Mouse (Mus musculus) spleen, postnatal 10 days (tissue): ENCODE measurements around the gene Eng.

Experiments used
- DNase-seq, 2 experiments: peaks; one replicate each; pipeline ENCODE4 v3.0.0; 2021 to 2022; ENCODE audit warnings: low spot score in 2 of 2

Eng gene

GRCm38 (mm10) chr2:32644083-32644482 lies 2.3 kb upstream of the Eng start:
- DNase-seq = no peak

- no peak for DNase-seq
Measured at GRCm38 (mm10) chr2:32644799-32645475, 1.5 kb upstream of the Eng start.

GRCm38 (mm10) chr2:32645647-32646046 lies 748 bp upstream of the Eng start:
- no peak for DNase-seq

- DNase-seq = no peak
Measured at GRCm38 (mm10) chr2:32647366-32647765, 971 bp downstream of the Eng start.

GRCm38 (mm10) chr2:32653764-32654163 lies 7.4 kb downstream of the Eng start:
- DNase-seq = no peak

- no peak for DNase-seq
Measured at GRCm38 (mm10) chr2:32654743-32655393, 8.5 kb downstream of the Eng start.

GRCm38 (mm10) chr2:32655394-32655744 lies 9.0 kb downstream of the Eng start:
- no peak for DNase-seq

GRCm38 (mm10) chr2:32655826-32656225 lies 9.4 kb downstream of the Eng start:
- DNase-seq = no peak

GRCm38 (mm10) chr2:32658873-32659272 lies 12.5 kb downstream of the Eng start:
- DNase-seq = no peak

- DNase-seq = no peak
Measured at GRCm38 (mm10) chr2:32661509-32662107, 15.2 kb downstream of the Eng start.

- DNase-seq = no peak
Measured at GRCm38 (mm10) chr2:32662291-32662690, 15.9 kb downstream of the Eng start.

GRCm38 (mm10) chr2:32665345-32665744 lies 18.9 kb downstream of the Eng start:
- no peak for DNase-seq

- DNase-seq = no peak
Measured at GRCm38 (mm10) chr2:32665853-32666252, 19.5 kb downstream of the Eng start.

GRCm38 (mm10) chr2:32667775-32668174 lies 21.4 kb downstream of the Eng start:
- DNase-seq = no peak

GRCm38 (mm10) chr2:32668176-32668575 lies 21.8 kb downstream of the Eng start:
- no peak for DNase-seq

GRCm38 (mm10) chr2:32669876-32670275 lies 23.5 kb downstream of the Eng start:
- DNase-seq = no peak

GRCm38 (mm10) chr2:32671147-32671546 lies 24.8 kb downstream of the Eng start:
- DNase-seq = no peak

GRCm38 (mm10) chr2:32671907-32672595 lies 25.7 kb downstream of the Eng start:
- no peak for DNase-seq

GRCm38 (mm10) chr2:32673176-32673917 lies 27.0 kb downstream of the Eng start:
- no peak for DNase-seq

GRCm38 (mm10) chr2:32676821-32677220 lies 30.4 kb downstream of the Eng start:
- DNase-seq = no peak

GRCm38 (mm10) chr2:32677683-32678082 lies 31.3 kb downstream of the Eng start:
- DNase-seq = no peak

GRCm38 (mm10) chr2:32680051-32680451 lies 33.7 kb downstream of the Eng start:
- DNase-seq = no peak
